Mouse (Mus musculus) left cerebral cortex, adult 2 months (tissue): Measurements from ENCODE around the gene Atxn1. TPM values are rescaled to one million over a fixed set of nuclear protein-coding genes. Genes with fewer than 3 reads are reported as not detected.

Experiments used
- DNase-seq, 2 experiments: peaks; one replicate each; pipeline ENCODE4 v3.0.0; 2021 to 2022; ENCODE audit warnings: low spot score in 2 of 2, mixed read lengths in 1 of 2; ENCODE audit errors: extremely low spot score in 1 of 2
- H3K27ac ChIP-seq: fragments of 200-600 bp; 2 replicates; pipeline ENCODE4 v1.8.1; 2022
- H3K4me3 ChIP-seq: fragments of 200-600 bp; 2 replicates; pipeline ENCODE4 v1.8.1; 2022
- CTCF ChIP-seq: fragments of 200-600 bp; IDR thresholded peaks from 2 replicates; pipeline ENCODE4 v1.8.1; 2022; ENCODE audit warnings: antibody characterized with exemption, mild to moderate bottlenecking, moderate library complexity
- intact Hi-C: fragments of 180-260 bp; cut with DNase I; formaldehyde crosslinking; loops from one replicate; pipeline ENCODE4 v1.15.1; 2025
- total RNA-seq, 2 experiments: library from RNA; stranded (reverse); gene quantifications; 2 replicates each; pipeline ENCODE4 v1.2.3; 2021

Atxn1 gene
- total RNA-seq, 2 experiments from 2014 or later: 152 to 197 TPM

DNA sequence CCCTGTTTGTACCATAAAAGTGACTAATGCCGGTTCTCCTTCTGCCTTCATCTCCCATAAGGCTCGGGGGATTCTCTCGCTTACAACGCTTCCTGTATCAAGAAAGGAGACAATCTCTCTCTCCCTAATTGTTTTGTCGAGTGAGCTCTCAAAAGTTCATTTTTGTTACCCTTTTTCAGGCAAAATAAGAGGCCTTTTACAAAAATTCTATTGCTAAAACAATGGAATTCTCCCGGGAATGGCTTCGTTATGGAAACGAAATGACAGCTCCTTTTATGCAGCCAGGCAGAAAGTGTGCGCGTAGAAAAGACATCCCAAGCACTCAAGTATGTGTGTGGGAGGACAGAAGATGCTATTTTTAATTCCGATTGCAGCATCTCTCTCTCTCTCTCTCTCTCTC, 255.4 kb downstream of the Atxn1 start:
- DNase-seq: no peak
- Histone ChIP-seq H3K4me3 (no peak overlapping the region), H3K27ac (peak overlapping the region; percentile 65)
- TF ChIP-seq CTCF: no peak
- intact Hi-C loops: no loop called here

DNA sequence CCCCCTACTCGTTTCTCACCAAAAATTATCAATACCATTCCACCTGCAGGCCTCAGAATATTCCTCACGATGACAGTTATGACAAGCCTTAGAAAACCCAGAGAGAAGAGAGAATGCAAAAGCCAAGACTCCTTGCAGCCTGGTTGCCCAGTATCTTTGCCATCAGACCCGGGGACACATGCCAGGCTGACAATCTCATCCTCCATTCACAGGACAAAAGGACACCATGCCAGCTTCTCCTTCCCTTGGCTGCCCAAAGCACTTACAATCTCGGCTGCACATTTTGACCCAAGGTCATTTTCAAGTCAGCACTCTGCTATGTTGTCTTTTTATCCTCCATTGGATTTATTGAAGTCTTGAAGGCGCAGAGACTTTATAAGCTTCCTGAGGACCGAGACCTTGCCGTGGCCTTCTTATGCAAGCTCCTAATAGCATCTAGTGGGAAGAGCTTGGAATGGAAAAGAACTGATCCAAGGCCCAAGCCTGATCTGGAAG, 263.5 kb downstream of the Atxn1 start:
- DNase-seq: no peak
- Histone ChIP-seq H3K27ac (no peak overlapping the region), H3K4me3 (no peak overlapping the region)
- TF ChIP-seq CTCF: no peak
- intact Hi-C loops: no loop called here

DNA sequence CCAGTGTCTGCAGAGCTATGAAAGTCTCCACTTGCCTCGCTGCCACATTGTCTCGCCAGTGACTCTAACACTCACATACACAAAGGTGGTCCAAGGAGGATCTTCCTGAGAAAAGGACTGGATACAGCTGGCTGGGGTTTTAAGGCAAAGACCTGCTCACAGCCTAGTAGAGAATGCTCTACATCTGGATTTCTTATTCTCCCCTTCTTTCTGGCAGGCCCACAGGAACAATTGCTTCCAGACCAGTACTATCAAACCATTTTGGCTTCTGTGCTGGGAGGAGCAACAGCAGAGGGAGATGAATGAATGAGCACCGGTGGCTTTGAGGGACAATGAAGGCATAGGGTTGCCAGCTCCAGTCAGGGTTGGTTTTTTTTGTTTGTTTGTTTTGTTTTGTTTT, 265.8 kb downstream of the Atxn1 start:
- intact Hi-C loops: no loop called here
- TF ChIP-seq CTCF: no peak
- DNase-seq: no peak

DNA sequence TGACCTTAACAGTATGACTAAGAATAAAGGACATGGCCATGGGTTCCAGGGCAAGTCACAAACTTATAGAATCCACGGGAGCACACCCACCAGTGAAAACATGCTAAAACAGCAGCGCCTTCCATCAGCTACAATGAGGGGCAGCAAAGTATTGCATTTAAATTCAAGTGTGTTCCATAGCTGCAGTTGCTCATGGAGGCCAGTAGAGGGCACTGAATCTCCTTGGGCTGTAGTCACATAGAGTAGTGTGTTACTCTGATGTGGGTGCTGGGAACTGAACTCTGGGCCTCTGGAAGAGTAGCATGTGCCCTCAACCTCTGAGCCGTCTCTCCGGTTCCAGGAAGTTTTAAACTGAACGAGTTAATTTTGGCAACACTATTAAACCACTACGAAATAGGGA, 268.8 kb downstream of the Atxn1 start:
- Histone ChIP-seq H3K4me3 (no peak overlapping the region), H3K27ac (no peak overlapping the region)
- DNase-seq: no peak
- TF ChIP-seq CTCF: peak; percentile 48
- intact Hi-C loops: no loop called here

More for the DNA sequence above, 265.8 kb downstream of the Atxn1 start:
- H3K4me3 ChIP-seq: no peak overlapping the region
- no peak overlapping the region for H3K27ac ChIP-seq

DNA sequence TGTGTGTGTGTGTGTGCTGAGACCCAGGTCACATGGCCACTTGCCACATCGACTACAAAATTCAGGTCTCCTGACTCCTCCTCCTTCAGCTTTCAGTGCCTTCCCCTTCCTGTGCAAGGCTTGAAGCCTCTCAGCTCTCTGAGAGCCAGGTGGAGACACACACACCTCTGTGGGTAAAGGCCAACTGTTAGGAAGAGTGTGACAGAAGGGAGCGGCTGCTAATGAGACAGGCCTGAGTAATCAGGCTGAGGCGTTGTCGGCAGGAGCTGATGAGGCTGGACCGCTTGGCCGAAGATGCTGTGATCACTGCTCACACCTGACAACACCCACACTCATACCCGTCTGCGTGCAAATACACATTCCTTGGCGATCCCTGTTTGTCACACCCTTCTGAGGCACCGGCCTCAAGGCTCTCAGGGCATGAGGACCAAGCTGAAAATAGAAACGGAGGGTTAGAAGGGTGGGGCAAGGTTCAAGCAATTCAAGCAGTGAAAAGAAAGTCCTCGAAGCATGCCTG, 269.8 kb downstream of the Atxn1 start:
- DNase-seq: no peak

DNA sequence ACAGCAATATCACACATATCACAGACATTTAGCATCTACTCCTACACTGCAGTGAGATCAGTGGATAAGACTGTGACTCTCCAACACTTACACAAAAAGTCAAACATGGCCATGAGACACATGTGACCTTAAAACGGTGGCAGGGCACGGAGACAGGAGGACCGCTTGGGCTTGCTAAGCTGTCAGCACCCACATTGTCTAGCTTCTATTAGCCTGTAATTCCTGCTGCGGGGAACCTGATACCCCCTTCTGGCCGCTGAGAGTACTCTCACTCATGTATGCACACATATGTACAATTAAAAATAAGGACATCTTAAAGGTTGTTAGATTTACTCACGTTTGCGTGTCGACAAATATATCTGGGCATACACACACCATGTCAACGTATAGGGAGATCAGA, 270.9 kb downstream of the Atxn1 start:
- no peak for DNase-seq
- Histone ChIP-seq H3K27ac (peak overlapping the region; percentile 8; the same call in 1 of the 2 replicates), H3K4me3 (no peak overlapping the region)
- TF ChIP-seq CTCF: peak; percentile 20
- intact Hi-C loops: no loop called here

More for the DNA sequence above, 269.8 kb downstream of the Atxn1 start:
- Histone ChIP-seq H3K27ac (no peak overlapping the region), H3K4me3 (no peak overlapping the region)
- intact Hi-C loops: no loop called here
- no peak for TF ChIP-seq CTCF

DNA sequence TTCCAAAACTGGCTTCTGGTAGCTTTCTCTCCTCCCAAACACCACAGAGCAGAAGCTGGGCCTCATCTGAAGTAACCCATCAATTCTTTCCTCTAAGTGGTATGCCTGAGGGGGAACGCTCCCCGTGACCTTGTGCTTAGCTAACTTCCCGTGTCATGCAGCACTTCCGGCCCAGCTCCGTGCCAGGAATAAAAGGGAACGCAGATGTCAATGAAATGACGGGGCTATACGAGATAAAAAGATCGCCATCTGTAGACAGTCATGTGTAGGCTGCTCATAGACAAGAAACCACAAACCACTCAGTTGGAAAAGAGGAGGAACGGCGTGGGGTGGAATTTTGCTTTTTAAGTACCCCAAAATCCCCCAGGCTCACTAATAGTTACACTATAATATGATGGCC, 271.3 kb downstream of the Atxn1 start:
- intact Hi-C loops: no loop called here

DNA sequence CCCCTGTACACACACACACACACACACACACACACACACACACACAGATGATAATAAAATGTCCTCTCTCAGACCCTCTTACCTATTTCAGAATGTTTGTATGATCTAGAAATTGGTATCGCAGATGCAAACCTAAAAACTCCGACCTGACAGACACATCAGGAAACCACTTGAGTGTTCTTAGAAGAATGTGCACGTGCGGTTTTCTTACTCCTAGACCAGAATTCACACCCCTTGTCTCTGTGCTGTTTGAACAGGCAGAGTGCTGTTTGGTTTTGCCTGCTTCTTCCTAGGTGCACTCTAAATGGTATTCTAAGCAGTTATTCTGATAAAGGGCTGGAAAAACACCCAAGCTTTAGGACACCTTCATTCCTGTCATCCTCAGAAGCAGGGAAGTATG, 271.7 kb downstream of the Atxn1 start:
- H3K4me3 ChIP-seq: no peak overlapping the region
- peak overlapping the region; percentile 8; the same call in 1 of the 2 replicates for H3K27ac ChIP-seq
- TF ChIP-seq CTCF: no peak
- intact Hi-C loops: no loop called here
- no peak for DNase-seq

More for the DNA sequence above, 271.3 kb downstream of the Atxn1 start:
- DNase-seq: no peak
- no peak overlapping the region for H3K4me3 ChIP-seq
- H3K27ac ChIP-seq: peak overlapping the region; percentile 8; the same call in 1 of the 2 replicates
- TF ChIP-seq CTCF: no peak

DNA sequence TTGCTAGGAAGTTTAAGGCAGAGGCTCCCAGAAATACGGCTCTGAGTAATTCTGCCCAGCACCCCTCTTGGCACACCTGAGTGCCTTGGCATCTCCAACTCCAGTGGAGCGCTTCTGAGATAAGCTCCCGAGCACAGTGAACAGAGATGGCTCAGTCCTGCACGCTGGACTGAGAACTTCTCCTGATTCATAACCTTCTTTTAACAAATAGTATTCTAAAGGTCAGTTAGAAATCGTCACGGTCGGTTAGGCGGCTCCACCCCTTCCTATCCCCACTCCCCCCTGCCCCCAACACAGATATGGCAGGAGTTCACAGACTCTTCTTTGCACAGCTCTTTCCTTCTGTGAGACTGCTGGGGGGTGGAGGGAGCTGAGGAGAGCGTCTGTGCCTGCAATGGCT, 272.4 kb downstream of the Atxn1 start:
- no peak overlapping the region for H3K4me3 ChIP-seq
- H3K27ac ChIP-seq: no peak overlapping the region
- no peak for DNase-seq
- intact Hi-C loops: no loop called here
- no peak for TF ChIP-seq CTCF

DNA sequence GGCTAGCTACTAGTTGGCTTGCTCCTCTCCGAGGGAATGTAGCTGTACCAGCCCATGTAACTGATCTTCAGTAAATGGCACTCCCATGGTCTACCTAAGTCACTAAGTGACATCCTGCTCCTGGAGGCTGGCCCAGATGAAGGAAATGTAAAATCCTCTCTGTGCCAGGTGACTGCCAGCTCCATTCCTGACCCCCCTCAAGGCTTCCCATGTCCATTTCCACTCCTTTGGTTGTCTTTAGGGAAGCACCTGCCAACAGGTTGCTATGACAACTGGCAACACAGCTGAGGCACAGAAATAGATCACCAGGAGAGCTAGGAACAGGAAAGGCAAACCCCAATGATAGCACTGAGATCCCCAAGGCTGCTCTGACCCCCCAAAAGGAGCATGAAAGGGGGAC, 274.4 kb downstream of the Atxn1 start:
- intact Hi-C loops: no loop called here
- TF ChIP-seq CTCF: no peak
- DNase-seq: no peak

DNA sequence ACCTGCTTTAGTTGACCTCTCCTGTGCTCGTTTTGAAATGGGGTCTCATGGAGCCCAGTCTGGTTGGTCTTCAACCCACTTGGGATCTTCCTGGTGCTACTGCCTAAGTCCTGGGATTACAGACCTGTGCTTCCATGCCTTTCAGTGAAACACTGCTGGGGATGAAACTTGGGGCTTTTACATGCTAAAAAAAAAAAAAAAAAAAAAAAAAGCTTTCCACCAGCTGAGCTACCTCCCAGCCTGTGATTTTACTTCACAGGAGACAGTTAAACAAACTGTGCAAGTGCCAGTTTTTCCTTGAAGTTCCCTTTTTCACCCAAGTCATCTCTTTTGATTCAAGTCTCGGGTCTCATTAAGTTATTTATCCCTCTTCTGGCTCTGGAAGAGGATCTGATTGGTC, 275.9 kb downstream of the Atxn1 start:
- no peak for DNase-seq
- Histone ChIP-seq H3K27ac (no peak overlapping the region), H3K4me3 (no peak overlapping the region)
- intact Hi-C loops: no loop called here
- no peak for TF ChIP-seq CTCF

More for the DNA sequence above, 274.4 kb downstream of the Atxn1 start:
- H3K27ac ChIP-seq: no peak overlapping the region
- H3K4me3 ChIP-seq: no peak overlapping the region

DNA sequence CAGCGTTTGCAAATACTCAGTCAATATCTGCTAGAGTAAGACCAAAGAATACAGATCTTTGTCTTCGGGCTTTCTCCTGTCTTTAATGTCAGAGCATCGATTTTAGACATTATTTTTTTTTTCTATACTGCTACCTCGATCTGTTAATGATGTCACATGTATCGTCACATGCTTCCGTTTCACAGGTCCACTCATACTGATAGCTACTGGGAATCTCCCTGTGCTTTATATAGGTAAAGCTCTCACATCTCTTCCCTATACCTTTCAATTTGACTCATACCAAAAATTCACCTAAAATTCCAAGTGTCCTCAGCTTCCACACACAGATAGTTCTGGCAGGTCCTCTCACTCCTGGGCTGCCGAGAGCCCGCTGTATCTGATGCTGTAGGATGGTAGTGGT, 277.2 kb downstream of the Atxn1 start:
- no peak for DNase-seq
- intact Hi-C loops: no loop called here
- no peak for TF ChIP-seq CTCF
- Histone ChIP-seq H3K27ac (no peak overlapping the region), H3K4me3 (no peak overlapping the region)

DNA sequence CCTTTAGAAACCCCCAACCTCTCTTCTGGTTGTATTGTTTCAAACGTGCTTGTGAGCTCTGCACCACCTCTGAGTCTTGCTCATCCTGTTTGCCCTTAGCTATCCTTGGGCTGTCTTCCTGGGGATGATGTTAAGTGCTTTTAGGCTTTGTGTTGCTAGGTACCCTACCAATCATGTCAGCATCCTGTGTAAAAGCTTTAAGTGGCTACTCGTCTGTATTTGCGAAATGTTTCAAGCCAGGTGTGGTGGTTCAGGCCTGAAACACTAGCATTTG, 278.6 kb downstream of the Atxn1 start:
- no peak overlapping the region for H3K4me3 ChIP-seq
- intact Hi-C loops: no loop called here
- H3K27ac ChIP-seq: peak overlapping the region; percentile 50; the same call in 1 of the 2 replicates
- DNase-seq: no peak
- TF ChIP-seq CTCF: no peak
